Mouse (Mus musculus): ENCODE results near the gene Ralb. TPM values are rescaled to one million over a fixed set of nuclear protein-coding genes. Genes with fewer than 3 reads are reported as not detected.

Gene Ralb
- polyA plus RNA-seq, 1 experiment from 2014 or later: 97.7 TPM

DNA sequence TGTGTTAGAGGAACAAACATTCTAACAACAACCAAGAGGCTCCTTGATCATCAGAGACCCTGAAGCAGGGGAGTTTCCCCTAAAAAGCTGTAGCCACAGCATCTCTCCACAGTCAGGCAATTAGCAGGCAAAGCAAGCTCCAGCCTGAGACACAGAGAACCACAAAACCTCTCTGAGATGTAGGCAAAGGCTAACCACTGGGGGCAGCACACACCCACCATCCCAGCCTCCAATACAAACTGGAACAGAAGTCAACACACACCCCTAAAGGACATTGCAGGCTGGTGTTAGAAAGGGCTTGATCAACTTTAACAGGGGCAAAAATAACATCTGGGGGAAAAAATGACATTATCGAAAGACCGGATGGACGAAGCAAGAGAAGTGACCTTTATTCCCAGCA lies 20.1 kb downstream of the Ralb start:
- Histone ChIP-seq H3K9ac (no peak overlapping the region), H3K27ac (no peak overlapping the region), H3K4me1 (peaks cover 12% of the 10 kb centered on the region), H3K4me3 (no peak overlapping the region), H3K4me2 (replicated peaks) (no peak overlapping the region), H3K36me3 (peaks cover 10% of the 10 kb centered on the region; the same call in 1 of the 2 replicates), H3K27me3 (no peaks in the 10 kb centered on the region), H3K9me3 (replicated peaks) (no peaks in the 10 kb centered on the region)
- WGBS: 54% methylated on average over 3 of the region's 3 CpGs
- ATAC-seq (ENCODE audit: low FRiP score): no peak

DNA sequence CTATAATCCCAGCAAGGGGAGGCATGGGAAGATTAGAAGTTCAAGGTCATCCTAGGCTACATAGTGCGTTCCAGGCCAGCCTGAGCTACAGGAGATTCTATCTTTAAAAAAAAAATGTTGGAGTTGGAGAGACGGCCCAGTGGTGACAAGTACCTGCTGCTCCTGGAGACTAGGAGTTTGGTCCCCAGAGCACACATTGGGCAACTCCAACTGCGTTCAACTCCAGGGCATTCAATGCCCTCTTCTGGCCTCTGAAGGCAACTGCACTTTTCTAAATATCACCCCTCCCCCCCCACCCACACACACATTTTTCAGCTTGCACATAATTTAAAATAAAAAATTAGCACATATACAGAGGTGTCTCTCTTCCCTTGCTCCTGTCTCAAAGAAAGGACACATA lies 21.7 kb downstream of the Ralb start:
- Histone ChIP-seq H3K27ac (no peak overlapping the region), H3K9ac (no peak overlapping the region)
- ATAC-seq (ENCODE audit: low FRiP score): no peak

DNA sequence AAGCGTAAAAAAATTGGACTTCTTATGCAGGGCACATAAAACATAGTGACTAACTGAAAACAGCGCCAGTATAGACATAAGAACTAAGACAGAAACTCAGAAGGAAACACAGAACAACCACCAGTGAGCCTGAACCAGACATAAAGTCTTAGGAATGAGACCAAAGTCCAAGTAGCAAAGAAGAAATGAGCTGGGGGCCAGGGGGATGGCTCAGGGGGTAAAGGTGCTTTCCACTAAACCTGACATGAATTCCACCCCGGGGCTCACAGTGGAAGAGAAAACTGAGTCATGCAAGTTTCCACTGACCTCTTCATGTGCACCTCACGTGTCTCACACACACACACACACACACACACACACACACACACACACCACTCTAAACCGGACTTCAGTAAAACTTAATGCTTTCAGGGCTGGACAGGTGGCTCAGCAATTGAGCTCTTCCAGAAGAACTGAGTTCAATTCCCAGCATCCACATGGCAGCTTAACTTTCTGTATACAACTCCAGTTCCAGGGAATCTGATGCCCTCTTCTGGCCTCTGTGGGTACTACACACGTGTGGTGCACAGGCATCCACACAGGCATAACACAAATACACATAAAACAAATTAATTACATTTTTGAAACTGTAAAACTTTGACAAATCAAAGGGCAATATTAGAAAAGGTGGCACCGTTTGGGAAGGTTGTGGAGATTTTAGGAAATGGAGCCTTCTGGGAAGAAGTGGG lies 23.2 kb downstream of the Ralb start:
- Histone ChIP-seq H3K9me3 (replicated peaks) (no peaks in the 10 kb centered on the region), H3K4me3 (no peak overlapping the region), H3K27ac (no peak overlapping the region), H3K27me3 (no peaks in the 10 kb centered on the region), H3K36me3 (peaks cover 10% of the 10 kb centered on the region; the same call in 1 of the 2 replicates), H3K4me2 (replicated peaks) (no peak overlapping the region), H3K9ac (no peak overlapping the region), H3K4me1 (no peaks in the 10 kb centered on the region)
- no peak for ATAC-seq (ENCODE audit: low FRiP score)
- 95% methylated on average over 6 of the region's 7 CpGs for WGBS

More for the DNA sequence above, 21.7 kb downstream of the Ralb start:
- WGBS: 64% methylated on average over 3 of the region's 3 CpGs
- no peaks in the 10 kb centered on the region for H3K9me3 ChIP-seq (replicated peaks)
- no peak overlapping the region for H3K4me2 ChIP-seq (replicated peaks)
- H3K4me3 ChIP-seq: no peak overlapping the region
- H3K27me3 ChIP-seq: no peaks in the 10 kb centered on the region
- H3K36me3 ChIP-seq: peaks cover 10% of the 10 kb centered on the region; the same call in 1 of the 2 replicates
- peaks cover 9% of the 10 kb centered on the region for H3K4me1 ChIP-seq

DNA sequence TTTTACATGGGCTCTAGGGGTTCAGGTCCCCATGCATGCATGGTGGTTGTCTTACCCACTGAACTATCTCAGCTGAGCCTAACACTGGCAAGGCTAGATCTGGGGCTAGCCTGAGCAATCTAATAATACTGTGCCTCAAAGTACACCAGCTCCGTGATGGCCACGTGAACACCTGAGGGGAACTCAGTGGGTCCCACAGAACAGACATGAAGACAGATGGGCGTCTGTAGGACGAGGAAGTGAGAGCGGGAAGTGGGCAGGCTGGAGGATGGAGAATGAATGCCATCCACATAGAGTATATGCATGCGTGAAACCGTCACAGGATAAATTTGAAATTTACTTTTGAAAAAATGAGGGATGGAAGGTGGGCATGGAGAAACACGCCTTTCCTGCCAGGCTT lies 23.9 kb downstream of the Ralb start:
- 96% methylated on average over 8 of the region's 8 CpGs for WGBS
- H3K9me3 ChIP-seq (replicated peaks): no peaks in the 10 kb centered on the region
- no peak overlapping the region for H3K4me3 ChIP-seq
- H3K27me3 ChIP-seq: no peaks in the 10 kb centered on the region
- no peak overlapping the region for H3K9ac ChIP-seq
- H3K27ac ChIP-seq: no peak overlapping the region
- H3K36me3 ChIP-seq: peaks cover 14% of the 10 kb centered on the region
- no peaks in the 10 kb centered on the region for H3K4me1 ChIP-seq
- H3K4me2 ChIP-seq (replicated peaks): no peak overlapping the region
- ATAC-seq (ENCODE audit: low FRiP score): no peak

DNA sequence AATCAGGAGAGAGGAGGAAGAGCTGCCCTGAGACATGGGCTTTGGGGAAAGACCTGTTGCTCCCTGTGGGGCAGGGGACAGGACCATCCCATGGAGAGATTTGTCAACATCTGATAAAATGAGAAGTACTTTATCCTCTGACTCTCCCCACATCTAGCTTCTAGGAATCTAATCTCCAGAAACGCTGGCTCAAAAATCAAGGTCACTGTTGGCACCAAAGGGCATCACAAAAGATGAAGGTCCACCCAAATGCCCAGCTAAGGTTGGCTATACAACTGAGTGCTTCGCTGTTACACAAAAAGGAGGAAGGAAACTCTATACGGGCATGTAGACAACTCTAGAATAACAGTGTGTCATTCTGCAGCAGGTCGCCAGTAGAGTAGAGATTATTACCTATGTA lies 25.0 kb downstream of the Ralb start:
- no peaks in the 10 kb centered on the region for H3K9me3 ChIP-seq (replicated peaks)
- H3K27ac ChIP-seq: no peak overlapping the region
- H3K4me2 ChIP-seq (replicated peaks): no peak overlapping the region
- H3K9ac ChIP-seq: no peak overlapping the region
- no peaks in the 10 kb centered on the region for H3K4me1 ChIP-seq
- 86% methylated on average over 4 of the region's 4 CpGs for WGBS
- H3K27me3 ChIP-seq: no peaks in the 10 kb centered on the region
- ATAC-seq (ENCODE audit: low FRiP score): no peak
- no peak overlapping the region for H3K4me3 ChIP-seq
- peaks cover 19% of the 10 kb centered on the region for H3K36me3 ChIP-seq

DNA sequence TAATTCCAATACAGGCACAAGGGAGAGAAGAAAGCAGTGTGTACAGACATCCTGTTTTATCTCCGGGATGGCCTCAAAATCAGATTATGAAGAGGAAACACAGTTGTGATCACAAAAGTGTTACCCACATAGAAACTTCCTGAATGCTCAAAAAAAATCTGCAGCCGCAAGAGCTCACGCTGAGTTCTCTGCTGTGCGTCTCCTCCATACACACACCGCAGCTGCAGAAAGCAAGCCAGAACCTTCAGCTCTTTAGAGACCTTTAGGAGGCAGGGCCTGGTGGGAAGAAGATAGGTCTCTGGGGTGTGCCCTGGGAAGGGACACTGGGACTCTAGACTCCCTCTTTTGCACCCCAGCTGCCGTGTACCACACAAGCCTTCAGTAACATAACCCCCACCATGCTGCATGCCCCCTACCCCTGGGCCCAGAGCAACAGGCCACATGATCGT lies 27.7 kb downstream of the Ralb start:
- no peak overlapping the region for H3K27ac ChIP-seq
- ATAC-seq (ENCODE audit: low FRiP score): no peak
- H3K4me2 ChIP-seq (replicated peaks): no peak overlapping the region
- no peaks in the 10 kb centered on the region for H3K27me3 ChIP-seq
- H3K36me3 ChIP-seq: peaks cover 20% of the 10 kb centered on the region
- H3K4me1 ChIP-seq: peaks cover 2% of the 10 kb centered on the region
- WGBS: 86% methylated on average over 7 of the region's 7 CpGs
- H3K4me3 ChIP-seq: no peak overlapping the region
- no peak overlapping the region for H3K9ac ChIP-seq
- H3K9me3 ChIP-seq (replicated peaks): no peaks in the 10 kb centered on the region

DNA sequence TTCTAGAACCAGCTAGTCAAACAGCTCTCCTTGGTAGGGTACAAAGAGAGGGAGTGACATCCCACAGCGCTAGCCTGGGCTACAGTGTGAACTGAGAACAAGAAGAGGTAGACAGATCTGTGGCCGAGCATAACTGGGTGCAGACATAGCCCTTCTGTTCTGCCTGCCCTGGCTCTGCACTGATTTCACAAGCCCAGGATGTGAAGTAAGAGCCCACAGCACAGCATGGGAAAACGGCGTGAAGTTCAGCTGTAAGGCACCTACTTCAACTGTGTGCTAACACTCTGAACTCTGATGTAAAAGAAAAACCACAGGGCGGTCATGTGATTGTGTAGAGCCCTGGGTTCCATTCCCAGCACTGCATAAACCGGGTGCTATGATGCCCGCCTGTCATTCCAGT lies 29.9 kb downstream of the Ralb start:
- Histone ChIP-seq H3K36me3 (peaks cover 13% of the 10 kb centered on the region), H3K4me2 (replicated peaks) (no peak overlapping the region), H3K27ac (no peak overlapping the region), H3K4me1 (peaks cover 8% of the 10 kb centered on the region), H3K9me3 (replicated peaks) (no peaks in the 10 kb centered on the region), H3K9ac (no peak overlapping the region), H3K27me3 (no peaks in the 10 kb centered on the region), H3K4me3 (no peak overlapping the region)
- 84% methylated on average over 7 of the region's 7 CpGs for WGBS
- no peak for ATAC-seq (ENCODE audit: low FRiP score)

DNA sequence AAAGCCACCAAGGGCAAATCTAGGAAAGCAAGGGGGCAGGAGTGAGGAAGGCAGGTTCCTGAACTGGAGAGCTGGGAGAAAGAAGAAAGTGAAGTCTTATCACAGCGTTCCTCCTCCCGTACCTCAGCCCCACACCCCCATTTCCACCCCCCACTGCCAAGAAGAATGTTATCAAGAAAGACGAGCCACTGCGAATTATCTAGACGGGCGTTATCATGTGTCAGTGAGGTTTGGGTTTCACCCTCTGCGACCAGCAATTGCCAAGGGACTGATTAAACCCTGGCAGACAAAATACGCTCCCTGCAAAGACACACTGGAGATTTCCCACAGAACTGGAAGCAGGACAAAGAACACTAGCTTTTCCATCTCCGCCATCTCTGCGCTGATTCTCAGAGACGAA lies 31.9 kb downstream of the Ralb start:
- H3K9ac ChIP-seq: no peak overlapping the region
- no peaks in the 10 kb centered on the region for H3K27me3 ChIP-seq
- H3K9me3 ChIP-seq (replicated peaks): no peaks in the 10 kb centered on the region
- H3K27ac ChIP-seq: peak overlapping the region; percentile 60
- no peak for ATAC-seq (ENCODE audit: low FRiP score)
- H3K4me2 ChIP-seq (replicated peaks): no peak overlapping the region
- no peak overlapping the region for H3K4me3 ChIP-seq
- peaks cover 8% of the 10 kb centered on the region for H3K4me1 ChIP-seq
- H3K36me3 ChIP-seq: peaks cover 13% of the 10 kb centered on the region
- 55% methylated on average over 11 of the region's 11 CpGs for WGBS

DNA sequence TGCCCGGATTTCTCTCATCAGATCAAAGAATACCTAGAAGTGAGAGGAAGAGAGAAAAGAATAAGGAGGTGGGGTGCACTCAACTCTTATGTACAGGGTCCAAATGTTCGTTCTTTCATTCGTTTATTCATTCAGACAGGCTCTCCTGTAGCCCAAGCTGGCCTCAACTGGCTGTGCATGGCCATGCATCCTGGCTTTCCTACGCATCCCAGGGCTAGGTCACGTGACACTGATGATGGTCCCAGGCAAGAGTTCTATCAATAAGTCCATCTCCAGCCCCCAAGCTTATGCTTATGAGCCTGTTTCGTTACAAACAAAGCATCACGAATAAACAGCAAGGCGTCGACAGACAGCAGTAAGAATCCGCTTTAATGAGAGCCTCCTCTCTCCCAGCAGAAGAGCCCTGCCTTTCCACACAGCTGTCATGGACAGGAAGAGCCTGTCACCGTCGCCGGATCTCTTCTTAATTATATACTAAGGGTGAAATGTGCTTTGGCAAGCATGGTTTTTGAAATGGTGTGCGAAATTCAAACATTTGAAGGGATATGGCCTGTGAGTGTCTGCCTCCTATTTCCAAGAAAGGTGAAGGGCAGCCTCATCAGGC lies 32.7 kb downstream of the Ralb start:
- Histone ChIP-seq H3K9me3 (replicated peaks) (no peaks in the 10 kb centered on the region), H3K4me3 (no peak overlapping the region), H3K9ac (no peak overlapping the region), H3K4me2 (replicated peaks) (no peak overlapping the region), H3K36me3 (peaks cover 13% of the 10 kb centered on the region), H3K27ac (no peak overlapping the region), H3K4me1 (peaks cover 8% of the 10 kb centered on the region), H3K27me3 (no peaks in the 10 kb centered on the region)
- 61% methylated on average over 14 of the region's 14 CpGs for WGBS
- ATAC-seq (ENCODE audit: low FRiP score): no peak

DNA sequence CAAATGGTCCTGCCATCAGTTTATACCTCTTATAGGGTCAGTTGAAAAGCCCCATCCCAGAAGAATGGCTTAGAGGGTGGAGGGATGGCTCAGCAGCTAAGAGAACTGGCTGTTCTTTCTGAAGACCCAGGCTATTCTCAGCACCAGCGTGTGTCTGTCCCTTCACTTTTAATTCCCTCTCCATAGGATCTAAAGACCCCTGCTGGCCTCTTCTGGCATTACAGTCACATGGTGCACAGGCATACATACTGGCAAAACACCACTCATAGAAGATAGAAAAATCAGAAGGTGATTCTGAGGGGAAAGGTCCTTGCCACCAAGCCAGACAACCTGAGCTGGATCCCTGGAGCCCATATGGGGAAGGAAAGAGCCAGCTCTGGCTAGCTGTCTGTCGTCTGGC lies 41.2 kb downstream of the Ralb start:
- H3K27me3 ChIP-seq: no peaks in the 10 kb centered on the region
- no peak overlapping the region for H3K27ac ChIP-seq
- no peaks in the 10 kb centered on the region for H3K36me3 ChIP-seq
- H3K4me1 ChIP-seq: no peaks in the 10 kb centered on the region
- WGBS: 49% methylated on average over 2 of the region's 2 CpGs
- H3K9me3 ChIP-seq (replicated peaks): no peaks in the 10 kb centered on the region
- H3K9ac ChIP-seq: no peak overlapping the region
- H3K4me2 ChIP-seq (replicated peaks): no peak overlapping the region
- no peak for ATAC-seq (ENCODE audit: low FRiP score)
- H3K4me3 ChIP-seq: no peak overlapping the region

DNA sequence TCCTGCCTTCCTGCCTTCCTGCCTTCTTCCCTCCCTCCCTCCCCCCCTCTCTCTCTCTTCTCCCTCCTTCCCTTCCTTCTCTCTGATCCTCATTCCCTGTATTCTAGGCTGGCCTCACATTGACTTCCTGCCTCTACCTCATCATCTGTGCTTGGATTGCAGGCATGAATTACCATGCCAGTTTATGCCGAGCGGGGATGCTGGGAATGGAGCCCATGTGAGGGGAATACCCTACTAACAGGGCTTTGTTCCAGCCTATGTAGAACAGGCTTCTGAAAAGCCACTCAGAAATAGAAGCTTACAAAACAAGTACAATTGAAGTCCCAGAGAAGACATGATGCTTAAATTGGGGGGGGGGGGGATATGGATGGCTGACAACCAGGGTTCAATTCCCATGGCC lies 44.5 kb downstream of the Ralb start:
- no peaks in the 10 kb centered on the region for H3K36me3 ChIP-seq
- H3K4me3 ChIP-seq: no peak overlapping the region
- no peaks in the 10 kb centered on the region for H3K9me3 ChIP-seq (replicated peaks)
- peaks cover 4% of the 10 kb centered on the region; the same call in 1 of the 2 replicates for H3K27me3 ChIP-seq
- no peak overlapping the region for H3K9ac ChIP-seq
- no peak for ATAC-seq (ENCODE audit: low FRiP score)
- no peak overlapping the region for H3K4me2 ChIP-seq (replicated peaks)
- no peaks in the 10 kb centered on the region for H3K4me1 ChIP-seq
- WGBS: 74% methylated on average over 2 of the region's 2 CpGs
- H3K27ac ChIP-seq: no peak overlapping the region

DNA sequence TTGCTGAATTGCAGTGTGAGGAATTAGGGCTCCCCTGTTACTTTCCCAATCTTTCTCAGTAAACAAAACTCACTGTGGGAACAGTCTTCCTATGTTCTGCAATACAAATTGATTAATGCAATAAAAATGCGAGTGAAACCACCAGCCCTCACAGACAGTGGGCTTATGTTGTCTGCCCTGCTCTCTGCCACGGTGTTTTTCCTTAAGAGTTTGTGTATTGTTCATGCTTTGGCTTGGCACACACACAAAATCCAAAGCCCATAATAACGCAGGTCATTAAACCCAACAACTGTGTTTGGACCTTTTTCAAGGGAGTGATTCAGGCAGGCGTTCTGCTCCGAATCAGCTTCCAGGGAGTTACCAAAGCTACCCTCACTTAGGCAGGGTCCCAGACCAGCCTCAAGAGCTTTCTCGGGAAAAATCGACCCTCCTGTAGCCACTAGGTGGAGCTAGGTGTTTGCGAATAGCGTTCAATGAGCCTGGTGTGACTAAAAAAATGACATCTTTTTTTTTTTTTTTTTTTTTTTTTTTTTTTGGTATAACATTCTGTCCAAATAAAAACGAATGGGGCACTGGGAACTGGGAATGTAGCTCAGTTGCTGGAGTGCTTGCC lies 46.5 kb downstream of the Ralb start:
- H3K27ac ChIP-seq: no peak overlapping the region
- no peak overlapping the region for H3K9ac ChIP-seq
- H3K9me3 ChIP-seq (replicated peaks): no peaks in the 10 kb centered on the region
- no peak overlapping the region for H3K4me2 ChIP-seq (replicated peaks)
- no peaks in the 10 kb centered on the region for H3K4me1 ChIP-seq
- no peak overlapping the region for H3K4me3 ChIP-seq
- no peaks in the 10 kb centered on the region for H3K36me3 ChIP-seq
- WGBS: 23% methylated on average over 10 of the region's 10 CpGs
- no peak for ATAC-seq (ENCODE audit: low FRiP score)
- peaks cover 4% of the 10 kb centered on the region; the same call in 1 of the 2 replicates for H3K27me3 ChIP-seq

DNA sequence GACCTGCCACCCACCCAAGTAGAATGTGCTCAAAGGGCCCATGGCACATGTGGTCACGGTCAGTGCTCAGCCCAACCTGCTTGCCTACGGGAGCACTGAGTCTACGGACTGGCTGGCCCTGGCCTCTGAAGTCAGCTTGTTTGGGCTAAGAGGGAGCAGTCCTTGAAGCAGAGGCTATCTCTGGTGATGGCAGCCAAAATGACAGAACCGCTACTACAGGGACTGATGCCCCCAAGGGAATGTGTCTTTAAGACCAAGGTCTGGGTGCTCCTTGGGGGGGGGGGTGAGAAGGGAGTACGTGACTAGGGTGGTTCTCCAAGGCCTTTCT lies 47.1 kb downstream of the Ralb start:
- H3K9ac ChIP-seq: no peak overlapping the region
- no peaks in the 10 kb centered on the region for H3K9me3 ChIP-seq (replicated peaks)
- H3K36me3 ChIP-seq: no peaks in the 10 kb centered on the region
- H3K4me1 ChIP-seq: no peaks in the 10 kb centered on the region
- ATAC-seq (ENCODE audit: low FRiP score): no peak
- H3K27me3 ChIP-seq: peaks cover 4% of the 10 kb centered on the region; the same call in 1 of the 2 replicates
- no peak overlapping the region for H3K4me3 ChIP-seq
- H3K4me2 ChIP-seq (replicated peaks): no peak overlapping the region
- H3K27ac ChIP-seq: no peak overlapping the region
- 60% methylated on average over 4 of the region's 5 CpGs for WGBS
